Mouse (Mus musculus): ENCODE results near the gene Olfr320. TPM values are rescaled to one million over a fixed set of nuclear protein-coding genes. Genes with fewer than 3 reads are reported as not detected.
A peak's percentile ranks its signal among the peaks of the same experiment; 100 is the strongest.

Olfr320 gene
- not detected in 2 replicates for polyA plus RNA-seq (2014; fragmentation: Nextera tagmentation; extraction: Ambion mirVana)

DNA sequence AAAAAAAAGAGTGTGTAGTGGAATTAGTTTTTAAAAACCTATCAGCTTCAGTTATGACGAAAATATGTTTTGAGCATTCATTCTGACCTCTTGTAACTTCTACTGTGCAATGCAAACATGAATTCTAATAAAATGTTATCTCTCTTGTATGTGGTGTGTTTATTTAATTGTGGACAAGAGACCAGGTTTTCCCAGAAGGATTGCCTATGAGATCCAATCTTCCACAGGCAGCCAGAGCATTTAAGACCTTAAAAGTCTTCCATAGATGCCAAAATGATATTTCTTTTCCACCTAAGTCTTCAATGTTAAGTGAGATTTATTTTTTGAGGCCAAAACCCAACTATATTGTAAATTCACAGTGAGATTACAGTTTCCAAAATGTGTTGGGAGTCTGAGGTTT lies at the start of gene Olfr320:
Gene Olfr320, plus strand, starts transcription at position 301 of the 400 bp plus-strand sequence.
- no peaks in the 10 kb centered on the region for H3K27me3 ChIP-seq (ENCODE audit: control insufficient read depth, insufficient read depth, low read length)
- no peak within 1 kb of the TSS for H3K27ac ChIP-seq (replicated peaks; ENCODE audit: low read depth, low read length)
- WGBS, result 79% methylated on average over 1 of the region's 1 CpGs
- no peaks in the 10 kb centered on the region for H3K9me3 ChIP-seq (replicated peaks; ENCODE audit: control insufficient read depth, low read length)
- no peaks in the 10 kb centered on the region for H3K36me3 ChIP-seq (replicated peaks; ENCODE audit: control insufficient read depth, insufficient read depth, low read depth, low read length)
- H3K4me2 ChIP-seq (ENCODE audit: low read depth, low read length), result no peak within 1 kb of the TSS
- H3K9ac ChIP-seq (replicated peaks; ENCODE audit: low read length), result no peak within 1 kb of the TSS
- DNase-seq (ENCODE audit: low spot score) (no peak), ATAC-seq (replicated peaks; ENCODE audit: insufficient number of reproducible peaks, low FRiP score, low TSS enrichment, low read depth) (no peak)
- H3K4me3 ChIP-seq (ENCODE audit: low read depth, low read length), result no peak within 1 kb of the TSS
- H3K4me1 ChIP-seq (ENCODE audit: control insufficient read depth, insufficient read depth, low read length), result no peaks in the 10 kb centered on the region

DNA sequence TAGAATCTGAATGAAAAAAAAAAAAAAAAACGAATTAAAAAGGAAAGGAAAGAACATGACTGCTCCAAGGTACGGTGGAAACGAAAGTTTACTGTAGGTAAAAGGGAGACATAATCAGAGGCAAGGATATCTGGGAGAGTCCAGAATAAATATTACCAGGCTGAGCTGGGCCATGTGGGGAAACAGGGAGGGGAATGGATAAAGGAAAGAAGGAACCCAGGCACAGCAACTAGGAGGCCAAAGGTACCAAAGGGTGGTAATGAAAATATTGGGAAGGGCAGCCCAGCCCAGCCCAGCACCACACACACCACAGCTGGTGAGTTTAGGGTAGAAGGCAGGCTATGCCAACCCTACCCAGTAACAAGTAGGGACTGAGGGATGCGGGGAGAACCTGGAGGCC lies 46.0 kb upstream of the Olfr320 start:
- H3K9me3 ChIP-seq (replicated peaks; ENCODE audit: control insufficient read depth, low read length), result no peaks in the 10 kb centered on the region
- H3K9ac ChIP-seq (replicated peaks; ENCODE audit: low read length), result no peak overlapping the region

DNA sequence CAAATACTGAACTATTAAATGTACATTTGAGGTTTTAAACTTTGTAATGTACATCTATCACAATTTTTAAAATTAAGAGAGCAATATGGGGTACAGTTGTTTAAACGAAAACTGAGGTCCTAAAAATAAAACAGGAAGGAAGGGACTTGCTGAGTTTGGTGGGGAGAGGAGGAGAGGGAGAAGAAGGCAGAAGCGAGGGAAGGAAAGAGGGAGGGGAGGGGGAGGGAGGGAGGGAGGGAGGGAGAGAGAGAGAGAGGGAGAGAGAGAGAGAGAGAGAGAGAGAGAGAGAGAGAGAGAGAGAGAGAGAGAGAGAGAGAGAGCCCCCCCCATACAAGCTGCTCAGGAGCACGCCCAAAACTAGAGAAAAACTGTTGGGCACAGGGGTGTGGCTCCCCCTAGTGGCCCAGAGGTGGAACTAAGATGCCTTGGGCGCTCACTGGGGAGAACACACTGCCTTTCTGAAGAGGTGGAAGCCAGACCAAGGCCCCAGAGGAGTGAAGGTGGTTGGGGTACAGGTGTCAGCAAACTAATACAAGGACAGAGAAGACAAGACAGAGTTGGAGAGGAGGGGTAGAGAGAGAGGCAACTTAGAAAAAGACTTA lies 44.4 kb upstream of the Olfr320 start:
- H3K4me1 ChIP-seq (ENCODE audit: control insufficient read depth, insufficient read depth, low read length), result no peaks in the 10 kb centered on the region
- no peaks in the 10 kb centered on the region for H3K36me3 ChIP-seq (replicated peaks; ENCODE audit: control insufficient read depth, insufficient read depth, low read depth, low read length)
- no peak overlapping the region for H3K4me3 ChIP-seq (ENCODE audit: low read depth, low read length)
- no peak overlapping the region for H3K27ac ChIP-seq (replicated peaks; ENCODE audit: low read depth, low read length)
- H3K9ac ChIP-seq (replicated peaks; ENCODE audit: low read length), result no peak overlapping the region
- H3K27me3 ChIP-seq (ENCODE audit: control insufficient read depth, insufficient read depth, low read length), result no peaks in the 10 kb centered on the region; the same call in 1 of the 2 replicates
- H3K4me2 ChIP-seq (ENCODE audit: low read depth, low read length), result no peak overlapping the region
- no peaks in the 10 kb centered on the region for H3K9me3 ChIP-seq (replicated peaks; ENCODE audit: control insufficient read depth, low read length)
- ATAC-seq (replicated peaks; ENCODE audit: insufficient number of reproducible peaks, low FRiP score, low TSS enrichment, low read depth), result no peak
- DNase-seq (ENCODE audit: low spot score), result peak; percentile 72
- WGBS, result 19% methylated on average over 4 of the region's 4 CpGs

More for the DNA sequence above, 46.0 kb upstream of the Olfr320 start:
- Histone ChIP-seq H3K27me3 (ENCODE audit: control insufficient read depth, insufficient read depth, low read length) (no peaks in the 10 kb centered on the region), H3K36me3 (replicated peaks; ENCODE audit: control insufficient read depth, insufficient read depth, low read depth, low read length) (no peaks in the 10 kb centered on the region), H3K4me1 (ENCODE audit: control insufficient read depth, insufficient read depth, low read length) (no peaks in the 10 kb centered on the region), H3K4me3 (ENCODE audit: low read depth, low read length) (no peak overlapping the region), H3K27ac (replicated peaks; ENCODE audit: low read depth, low read length) (no peak overlapping the region), H3K4me2 (ENCODE audit: low read depth, low read length) (no peak overlapping the region)
- DNase-seq (ENCODE audit: low spot score) (no peak), ATAC-seq (replicated peaks; ENCODE audit: insufficient number of reproducible peaks, low FRiP score, low TSS enrichment, low read depth) (no peak)
- 68% methylated on average over 4 of the region's 4 CpGs for WGBS

GRCm38 (mm10) chr11:58638176-58638701 lies 42.7 kb upstream of the Olfr320 start:
- 41% methylated on average over 7 of the region's 7 CpGs for WGBS
- Histone ChIP-seq H3K27me3 (ENCODE audit: control insufficient read depth, insufficient read depth, low read length) (no peaks in the 10 kb centered on the region; the same call in 1 of the 2 replicates), H3K9me3 (replicated peaks; ENCODE audit: control insufficient read depth, low read length) (no peaks in the 10 kb centered on the region), H3K4me2 (ENCODE audit: low read depth, low read length) (no peak overlapping the region), H3K36me3 (replicated peaks; ENCODE audit: control insufficient read depth, insufficient read depth, low read depth, low read length) (no peaks in the 10 kb centered on the region), H3K4me1 (ENCODE audit: control insufficient read depth, insufficient read depth, low read length) (no peaks in the 10 kb centered on the region), H3K27ac (replicated peaks; ENCODE audit: low read depth, low read length) (no peak overlapping the region), H3K9ac (replicated peaks; ENCODE audit: low read length) (no peak overlapping the region), H3K4me3 (ENCODE audit: low read depth, low read length) (no peak overlapping the region)
- DNase-seq (ENCODE audit: low spot score) (no peak), ATAC-seq (replicated peaks; ENCODE audit: insufficient number of reproducible peaks, low FRiP score, low TSS enrichment, low read depth) (no peak)

GRCm38 (mm10) chr11:58640272-58640867 lies 40.5 kb upstream of the Olfr320 start, which contains the start of gene Trim58:
Gene Trim58 (plus strand): TSS chr11:58640465.
- 4% methylated on average over 31 of the region's 34 CpGs for WGBS
- ATAC-seq (replicated peaks; ENCODE audit: insufficient number of reproducible peaks, low FRiP score, low TSS enrichment, low read depth), result 0 out of 2 replicates have a peak, but pooled peaks have one; percentile 40
- Histone ChIP-seq H3K36me3 (replicated peaks; ENCODE audit: control insufficient read depth, insufficient read depth, low read depth, low read length) (no peaks in the 10 kb centered on the region), H3K27ac (replicated peaks; ENCODE audit: low read depth, low read length) (no peak within 1 kb of the TSS), H3K9me3 (replicated peaks; ENCODE audit: control insufficient read depth, low read length) (no peaks in the 10 kb centered on the region), H3K4me3 (ENCODE audit: low read depth, low read length) (peak within 1 kb of the TSS; percentile 31), H3K9ac (replicated peaks; ENCODE audit: low read length) (peak within 1 kb of the TSS; percentile 36), H3K4me1 (ENCODE audit: control insufficient read depth, insufficient read depth, low read length) (no peaks in the 10 kb centered on the region), H3K27me3 (ENCODE audit: control insufficient read depth, insufficient read depth, low read length) (no peaks in the 10 kb centered on the region; the same call in 1 of the 2 replicates), H3K4me2 (ENCODE audit: low read depth, low read length) (peak within 1 kb of the TSS; percentile 80)
- peak; percentile 30 for DNase-seq (ENCODE audit: low spot score)

- H3K9me3 ChIP-seq (replicated peaks; ENCODE audit: control insufficient read depth, low read length), result no peaks in the 10 kb centered on the region
- no peak overlapping the region for H3K9ac ChIP-seq (replicated peaks; ENCODE audit: low read length)
- no peaks in the 10 kb centered on the region for H3K36me3 ChIP-seq (replicated peaks; ENCODE audit: control insufficient read depth, insufficient read depth, low read depth, low read length)
- no peaks in the 10 kb centered on the region; the same call in 1 of the 2 replicates for H3K27me3 ChIP-seq (ENCODE audit: control insufficient read depth, insufficient read depth, low read length)
- no peak overlapping the region for H3K27ac ChIP-seq (replicated peaks; ENCODE audit: low read depth, low read length)
- H3K4me3 ChIP-seq (ENCODE audit: low read depth, low read length), result peak overlapping the region; percentile 31; the same call in 1 of the 2 replicates
- 28% methylated on average over 14 of the region's 14 CpGs for WGBS
- no peak overlapping the region for H3K4me2 ChIP-seq (ENCODE audit: low read depth, low read length)
- ATAC-seq (replicated peaks; ENCODE audit: insufficient number of reproducible peaks, low FRiP score, low TSS enrichment, low read depth) (no peak), DNase-seq (ENCODE audit: low spot score) (no peak)
- no peaks in the 10 kb centered on the region for H3K4me1 ChIP-seq (ENCODE audit: control insufficient read depth, insufficient read depth, low read length)
These were observed 39.8 kb upstream of the Olfr320 start for GRCm38 (mm10) chr11:58641057-58641456.

DNA sequence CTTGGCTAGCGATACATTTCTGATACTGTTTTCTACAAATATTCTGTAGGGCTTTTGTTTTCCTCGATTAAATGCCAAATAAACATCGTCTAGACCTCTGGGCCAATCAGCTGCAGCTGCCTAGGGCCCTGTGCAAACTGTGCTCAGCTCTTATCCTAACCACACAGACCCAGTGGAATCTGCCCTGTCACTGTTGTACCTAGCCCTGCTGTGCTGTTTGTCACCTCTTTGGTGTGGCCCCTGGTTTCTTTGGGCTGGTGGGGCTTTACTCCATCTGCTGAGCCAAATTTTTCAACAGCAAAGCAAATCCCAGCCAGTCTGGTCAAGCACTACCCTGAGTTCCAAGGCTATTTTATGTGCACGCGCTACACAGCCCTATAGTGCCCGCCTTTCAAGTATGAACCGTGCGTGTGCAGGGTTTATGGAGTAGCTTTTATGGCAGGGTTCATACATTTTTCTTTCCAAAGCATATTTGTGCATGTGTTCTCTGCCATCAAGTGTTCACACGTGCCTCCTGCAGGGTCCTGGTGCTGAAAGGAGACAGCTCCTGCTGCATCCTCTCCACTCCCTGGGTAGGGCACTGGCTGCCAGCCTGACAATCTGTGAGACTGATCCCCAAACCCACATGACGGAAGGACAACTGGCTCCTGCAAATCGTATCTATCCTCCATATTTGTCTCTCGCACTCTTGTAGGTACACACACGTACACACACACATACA lies 39.1 kb upstream of the Olfr320 start:
- H3K4me1 ChIP-seq (ENCODE audit: control insufficient read depth, insufficient read depth, low read length), result no peaks in the 10 kb centered on the region
- DNase-seq (ENCODE audit: low spot score), result no peak
- no peak overlapping the region for H3K4me3 ChIP-seq (ENCODE audit: low read depth, low read length)
- WGBS, result 83% methylated on average over 13 of the region's 13 CpGs
- no peak overlapping the region for H3K9ac ChIP-seq (replicated peaks; ENCODE audit: low read length)
- no peak for ATAC-seq (replicated peaks; ENCODE audit: insufficient number of reproducible peaks, low FRiP score, low TSS enrichment, low read depth)
- no peak overlapping the region for H3K27ac ChIP-seq (replicated peaks; ENCODE audit: low read depth, low read length)
- H3K36me3 ChIP-seq (replicated peaks; ENCODE audit: control insufficient read depth, insufficient read depth, low read depth, low read length), result no peaks in the 10 kb centered on the region
- H3K9me3 ChIP-seq (replicated peaks; ENCODE audit: control insufficient read depth, low read length), result no peaks in the 10 kb centered on the region
- H3K4me2 ChIP-seq (ENCODE audit: low read depth, low read length), result no peak overlapping the region
- no peaks in the 10 kb centered on the region; the same call in 1 of the 2 replicates for H3K27me3 ChIP-seq (ENCODE audit: control insufficient read depth, insufficient read depth, low read length)
